Mouse (Mus musculus) kidney, embryonic 16.5 days (tissue): ENCODE measurements at regions not wholly inside any gene's neighbourhood (a gene's known extent, or its start where the extent isn't known, plus 50 kb on each side); places are given as distances from the start of the nearest gene placed in this dataset.

Experiments
- ATAC-seq: fragments of 200-750 bp; cut with Nextera tagmentation; 2 replicates; pipeline ENCODE4 v1.8.0; 2017; ENCODE audit warnings: moderate TSS enrichment; ENCODE audit not compliant: low FRiP score, low TSS enrichment
- H3K27ac ChIP-seq: fragments of 300-500 bp; sonication (generic); 2 replicates; pipeline ENCODE4 v1.5.1; 2014; ENCODE audit warnings: low read length
- H3K27me3 ChIP-seq: fragments of 300-500 bp; sonication (generic); 2 replicates; pipeline ENCODE4 v1.6.1; 2014; ENCODE audit warnings: low read length, control low read depth, mixed read lengths; ENCODE audit not compliant: insufficient read depth
- H3K36me3 ChIP-seq: fragments of 300-500 bp; sonication (generic); 2 replicates; pipeline ENCODE4 v1.6.1; 2014; ENCODE audit warnings: low read length, control low read depth, mixed read lengths; ENCODE audit not compliant: insufficient read depth
- H3K4me1 ChIP-seq: fragments of 300-500 bp; sonication (generic); 2 replicates; pipeline ENCODE4 v1.6.1; 2014; ENCODE audit warnings: low read length, control low read depth, mixed read lengths; ENCODE audit not compliant: insufficient read depth
- H3K4me2 ChIP-seq: fragments of 300-500 bp; sonication (generic); replicated peaks from 2 replicates; pipeline ENCODE4 v1.6.1; 2014; ENCODE audit warnings: low read depth, low read length
- H3K4me3 ChIP-seq: fragments of 300-500 bp; sonication (generic); 2 replicates; pipeline ENCODE4 v1.5.1; 2014; ENCODE audit warnings: mild to moderate bottlenecking, low read length
- H3K9ac ChIP-seq: fragments of 300-500 bp; sonication (generic); replicated peaks from 2 replicates; pipeline ENCODE4 v1.6.1; 2014; ENCODE audit warnings: low read length
- H3K9me3 ChIP-seq: fragments of 300-500 bp; sonication (generic); 2 replicates; pipeline ENCODE4 v1.6.1; 2016; ENCODE audit warnings: low read length, control low read depth
- WGBS: fragments of 180-500 bp; shearing (Covaris S2); extraction: QIAGEN DNeasy Blood & Tissue Kit; methylation state at CpG from one replicate; pipeline ENCODE4 v1.1.7; 2014; 5-methylcytosine and 5-hydroxymethylcytosine counted together

GRCm38 (mm10) chr16:95773151-95773550 is 71.3 kb downstream of the Ets2 start:
- ATAC-seq: no peak

More at GRCm38 (mm10) chr16:95773151-95773550, 71.3 kb downstream of the Ets2 start:
- Histone ChIP-seq H3K4me1 (peaks cover 11% of the 10 kb centered on the region), H3K27me3 (no peaks in the 10 kb centered on the region), H3K9ac (no peak overlapping the region), H3K4me3 (no peak overlapping the region), H3K9me3 (no peaks in the 10 kb centered on the region), H3K27ac (no peak overlapping the region), H3K4me2 (no peak overlapping the region), H3K36me3 (no peaks in the 10 kb centered on the region)
- 82% methylated on average over 3 of the region's 3 CpGs for WGBS
